Mouse (Mus musculus) brown adipose tissue, adult 24 weeks (tissue): ENCODE measurements around the gene Lgals4. TPM values are rescaled to one million over a fixed set of nuclear protein-coding genes. Genes with fewer than 3 reads are reported as not detected.
A peak's percentile ranks its signal among the peaks of the same experiment; 100 is the strongest.

Source experiments
- H3K27ac ChIP-seq: fragments of 200-500 bp; replicated peaks from 2 replicates; pipeline ENCODE4 v1.5.1; 2012; ENCODE audit warnings: low read depth, mild to moderate bottlenecking, low read length
- H3K4me1 ChIP-seq: fragments of 200-500 bp; 2 replicates; pipeline ENCODE4 v1.6.1; 2012; ENCODE audit warnings: low read length, mixed read lengths; ENCODE audit not compliant: control insufficient read depth, insufficient read depth, insufficient read length
- H3K4me3 ChIP-seq: fragments of 200-500 bp; 2 replicates; pipeline ENCODE4 v1.5.1; 2012; ENCODE audit warnings: low read depth, mild to moderate bottlenecking, low read length, moderate library complexity; ENCODE audit not compliant: insufficient read depth
- polyA plus RNA-seq: library from polyadenylated mRNA; stranded (reverse); fragments of >200 nt; gene quantifications from 2 replicates; pipeline ENCODE4 v1.2.4, GENCODE M21; 2012; ENCODE audit not compliant: missing spikeins, insufficient read depth, insufficient read length

Lgals4 gene
- 12.0 and 14.6 TPM in 2 replicates for polyA plus RNA-seq

GRCm38 (mm10) chr7:28833723-28834347, at the start of gene Lgals4:
Gene Lgals4 (plus strand): TSS chr7:28833854.
- Histone ChIP-seq H3K27ac (no peak within 1 kb of the TSS), H3K4me1 (no peaks in the 10 kb centered on the region; the same call in 1 of the 2 replicates), H3K4me3 (no peak within 1 kb of the TSS)

- H3K4me3 ChIP-seq, result no peak overlapping the region
- no peak overlapping the region for H3K27ac ChIP-seq
- 0 out of 2 replicates have a peak, but pooled peaks cover 5% of the 10 kb centered on the region for H3K4me1 ChIP-seq
These were observed 48.5 kb upstream of the Lgals4 start for GRCm38 (mm10) chr7:28785161-28785560.

- Histone ChIP-seq H3K27ac (no peak overlapping the region), H3K4me3 (no peak overlapping the region), H3K4me1 (0 out of 2 replicates have a peak, but pooled peaks cover 5% of the 10 kb centered on the region)
These were observed 45.8 kb upstream of the Lgals4 start for GRCm38 (mm10) chr7:28787884-28788283.

- Histone ChIP-seq H3K4me1 (0 out of 2 replicates have a peak, but pooled peaks cover 5% of the 10 kb centered on the region), H3K27ac (no peak within 1 kb of the TSS; the same call in 1 of the 2 replicates), H3K4me3 (no peak within 1 kb of the TSS)
These were observed 45.1 kb upstream of the Lgals4 start, which contains the start of gene Rinl for GRCm38 (mm10) chr7:28788307-28789195. Gene Rinl (plus strand): TSS chr7:28788969.

GRCm38 (mm10) chr7:28789235-28789634, 44.4 kb upstream of the Lgals4 start:
- H3K27ac ChIP-seq, result no peak overlapping the region; the same call in 1 of the 2 replicates
- H3K4me3 ChIP-seq, result no peak overlapping the region
- H3K4me1 ChIP-seq, result 0 out of 2 replicates have a peak, but pooled peaks cover 5% of the 10 kb centered on the region

- no peak overlapping the region for H3K4me3 ChIP-seq
- 0 out of 2 replicates have a peak, but pooled peaks cover 5% of the 10 kb centered on the region for H3K4me1 ChIP-seq
- H3K27ac ChIP-seq, result no peak overlapping the region
These were observed 43.4 kb upstream of the Lgals4 start for GRCm38 (mm10) chr7:28790066-28790806.

- Histone ChIP-seq H3K4me1 (peaks cover 5% of the 10 kb centered on the region; the same call in 1 of the 2 replicates), H3K27ac (no peak overlapping the region), H3K4me3 (no peak overlapping the region)
These were observed 41.9 kb upstream of the Lgals4 start for GRCm38 (mm10) chr7:28791706-28792105.

- H3K4me3 ChIP-seq, result no peak overlapping the region
- peaks cover 5% of the 10 kb centered on the region; the same call in 1 of the 2 replicates for H3K4me1 ChIP-seq
- no peak overlapping the region for H3K27ac ChIP-seq
These were observed 41.1 kb upstream of the Lgals4 start for GRCm38 (mm10) chr7:28792391-28793185.

- Histone ChIP-seq H3K4me3 (no peak overlapping the region), H3K4me1 (peaks cover 5% of the 10 kb centered on the region; the same call in 1 of the 2 replicates), H3K27ac (no peak overlapping the region)
These were observed 39.8 kb upstream of the Lgals4 start for GRCm38 (mm10) chr7:28793834-28794233.

- Histone ChIP-seq H3K27ac (no peak overlapping the region), H3K4me3 (no peak overlapping the region), H3K4me1 (peaks cover 2% of the 10 kb centered on the region; the same call in 1 of the 2 replicates)
These were observed 39.2 kb upstream of the Lgals4 start for GRCm38 (mm10) chr7:28794496-28794895.

GRCm38 (mm10) chr7:28795832-28796231, 37.8 kb upstream of the Lgals4 start:
- Histone ChIP-seq H3K27ac (peak overlapping the region; percentile 90), H3K4me3 (peak overlapping the region; percentile 55), H3K4me1 (peaks cover 3% of the 10 kb centered on the region; the same call in 1 of the 2 replicates)

GRCm38 (mm10) chr7:28796562-28796975, 37.1 kb upstream of the Lgals4 start:
- peaks cover 9% of the 10 kb centered on the region for H3K4me1 ChIP-seq
- peak overlapping the region; percentile 90 for H3K27ac ChIP-seq
- peak overlapping the region; percentile 55 for H3K4me3 ChIP-seq

GRCm38 (mm10) chr7:28799994-28800393, 33.7 kb upstream of the Lgals4 start:
- no peak overlapping the region for H3K4me3 ChIP-seq
- H3K4me1 ChIP-seq, result peaks cover 18% of the 10 kb centered on the region
- H3K27ac ChIP-seq, result no peak overlapping the region

- Histone ChIP-seq H3K4me3 (no peak overlapping the region), H3K27ac (peak overlapping the region; percentile 98), H3K4me1 (peaks cover 16% of the 10 kb centered on the region)
These were observed 32.2 kb upstream of the Lgals4 start for GRCm38 (mm10) chr7:28801451-28801850.
